Mouse (Mus musculus) MEL (cell line): ENCODE results near the gene Aco2. TPM values are rescaled to one million over a fixed set of nuclear protein-coding genes. Genes with fewer than 3 reads are reported as not detected.

Experiments
- DNase-seq: peaks from one replicate; pipeline ENCODE4 v3.0.0; 2011; ENCODE audit warnings: low read depth, low spot score
- H3K27ac ChIP-seq: 2 replicates; pipeline ENCODE4 v1.5.1; 2012; ENCODE audit warnings: low read depth, mild to moderate bottlenecking, control low read depth, low read length, moderate library complexity; ENCODE audit not compliant: control insufficient read depth
- H3K27me3 ChIP-seq, 2 experiments: fragments of 150-350 bp in 1 of 2; sonication (generic) in 1 of 2; 2 replicates each; pipeline ENCODE4 v1.6.1; 2012; ENCODE audit warnings: low read length in 2 of 2, mild to moderate bottlenecking in 2 of 2, improper control_type of control experiment in 1 of 2, moderate library complexity in 1 of 2; ENCODE audit not compliant: insufficient read depth in 2 of 2, control insufficient read depth in 1 of 2
- H3K36me3 ChIP-seq, 2 experiments: 2 replicates each; pipeline ENCODE4 v1.6.1; 2012 to 2014; ENCODE audit warnings: low read length in 2 of 2, improper control_type of control experiment in 1 of 2, inconsistent platforms in 1 of 2, mild to moderate bottlenecking in 1 of 2; ENCODE audit not compliant: insufficient read depth in 2 of 2, control insufficient read depth in 1 of 2
- H3K4me1 ChIP-seq, 2 experiments: fragments of 150-350 bp in 1 of 2; sonication (generic) in 1 of 2; 2 replicates each; pipeline ENCODE4 v1.6.1; 2012; ENCODE audit warnings: low read length in 2 of 2, improper control_type of control experiment in 1 of 2, mild to moderate bottlenecking in 1 of 2; ENCODE audit not compliant: insufficient read depth in 2 of 2, control insufficient read depth in 1 of 2
- H3K4me3 ChIP-seq, 2 experiments: fragments of 150-350 bp in 1 of 2; sonication (generic) in 1 of 2; 2 replicates each; pipeline ENCODE4 v1.5.1; 2012; ENCODE audit warnings: low read depth in 2 of 2, low read length in 2 of 2, mild to moderate bottlenecking in 2 of 2, moderate library complexity in 2 of 2, control low read depth in 1 of 2, improper control_type of control experiment in 1 of 2; ENCODE audit not compliant: control insufficient read depth in 1 of 2, insufficient read depth in 1 of 2
- H3K79me2 ChIP-seq: 2 replicates; pipeline ENCODE4 v1.6.1; 2012; ENCODE audit warnings: mild to moderate bottlenecking, low read length, moderate library complexity; ENCODE audit not compliant: control insufficient read depth, poor library complexity, insufficient read depth
- H3K9ac ChIP-seq: 2 replicates; pipeline ENCODE4 v1.6.1; 2012; ENCODE audit warnings: low read depth, mild to moderate bottlenecking, control low read depth, low read length, moderate library complexity; ENCODE audit not compliant: control insufficient read depth, poor library complexity, severe bottlenecking
- H3K9me3 ChIP-seq: fragments of 150-350 bp; sonication (generic); replicated peaks from 2 replicates; pipeline ENCODE4 v1.6.1; 2012; ENCODE audit warnings: mild to moderate bottlenecking, low read length, improper control_type of control experiment, moderate library complexity; ENCODE audit not compliant: insufficient read depth
- CHD1 ChIP-seq: IDR thresholded peaks from 2 replicates; pipeline ENCODE4 v1.6.1; 2012; ENCODE audit warnings: low read depth, mild to moderate bottlenecking, inconsistent platforms, low read length, improper control_type of control experiment
- CHD2 ChIP-seq: IDR thresholded peaks from 2 replicates; pipeline ENCODE4 v1.6.1; 2011; ENCODE audit warnings: low read length, improper control_type of control experiment
- CTCF ChIP-seq, 3 experiments: IDR thresholded peaks in 2 of 3; conservative IDR thresholded peaks in 1 of 3; 2 replicates each; pipeline ENCODE4 v1.5.1; 2011 to 2012; ENCODE audit warnings: low read length in 3 of 3, low read depth in 2 of 3, mild to moderate bottlenecking in 2 of 3, improper control_type of control experiment in 1 of 3, inconsistent platforms in 1 of 3, mixed read lengths in 1 of 3, moderate library complexity in 1 of 3; ENCODE audit not compliant: control insufficient read depth in 1 of 3, insufficient read depth in 1 of 3, poor library complexity in 1 of 3, severe bottlenecking in 1 of 3
- E2F4 ChIP-seq: IDR thresholded peaks from 2 replicates; pipeline ENCODE4 v1.6.1; 2011; ENCODE audit warnings: low read depth, low read length, improper control_type of control experiment, borderline replicate concordance
- ELF1 ChIP-seq: IDR thresholded peaks from 2 replicates; pipeline ENCODE4 v1.6.1; 2014; ENCODE audit warnings: low read depth, mild to moderate bottlenecking, inconsistent platforms, low read length, improper control_type of control experiment, moderate library complexity
- EP300 ChIP-seq, 2 experiments: IDR thresholded peaks; 2 replicates each; pipeline ENCODE4 v1.6.1; 2011; ENCODE audit warnings: improper control_type of control experiment in 2 of 2, low read length in 2 of 2, low read depth in 1 of 2, mild to moderate bottlenecking in 1 of 2
- ETS1 ChIP-seq: IDR thresholded peaks from 2 replicates; pipeline ENCODE4 v1.6.1; 2012; ENCODE audit warnings: low read depth, mild to moderate bottlenecking, inconsistent platforms, low read length, improper control_type of control experiment, moderate library complexity
- GABPA ChIP-seq: IDR thresholded peaks from 2 replicates; pipeline ENCODE4 v1.6.1; 2012; ENCODE audit warnings: low read depth, mild to moderate bottlenecking, inconsistent platforms, low read length, improper control_type of control experiment, moderate library complexity
- GATA1 ChIP-seq: IDR thresholded peaks from 2 replicates; pipeline ENCODE4 v1.6.1; 2011; ENCODE audit warnings: low read depth, low read length, improper control_type of control experiment
- HCFC1 ChIP-seq: IDR thresholded peaks from 2 replicates; pipeline ENCODE4 v1.6.1; 2012; ENCODE audit warnings: low read depth, mild to moderate bottlenecking, inconsistent platforms, low read length, improper control_type of control experiment, moderate library complexity
- KAT2A ChIP-seq: conservative IDR thresholded peaks from 2 replicates; pipeline ENCODE4 v1.6.1; 2012; ENCODE audit warnings: low read depth, low read length, improper control_type of control experiment, inconsistent platforms
- MAX ChIP-seq: IDR thresholded peaks from 2 replicates; pipeline ENCODE4 v1.6.1; 2011; ENCODE audit warnings: low read length, improper control_type of control experiment
- MAZ ChIP-seq: IDR thresholded peaks from 2 replicates; pipeline ENCODE4 v1.6.1; 2012; ENCODE audit warnings: low read depth, mild to moderate bottlenecking, inconsistent platforms, low read length, improper control_type of control experiment
- MEF2A ChIP-seq: IDR thresholded peaks from 2 replicates; pipeline ENCODE4 v1.6.1; 2014; ENCODE audit warnings: low read depth, mild to moderate bottlenecking, inconsistent platforms, low read length, improper control_type of control experiment; ENCODE audit not compliant: poor library complexity, insufficient replicate concordance, severe bottlenecking; ENCODE audit errors: extremely low read depth
- MXI1 ChIP-seq: IDR thresholded peaks from 2 replicates; pipeline ENCODE4 v1.6.1; 2011; ENCODE audit warnings: mild to moderate bottlenecking, low read depth, low read length, improper control_type of control experiment
- MYB ChIP-seq: IDR thresholded peaks from 2 replicates; pipeline ENCODE4 v1.6.1; 2011; ENCODE audit warnings: mild to moderate bottlenecking, low read depth, low read length, improper control_type of control experiment
- MYC ChIP-seq: IDR thresholded peaks from 2 replicates; pipeline ENCODE4 v1.6.1; 2011; ENCODE audit warnings: low read depth, mild to moderate bottlenecking, low read length, improper control_type of control experiment, moderate library complexity
- NELFE ChIP-seq: IDR thresholded peaks from 2 replicates; pipeline ENCODE4 v1.6.1; 2011; ENCODE audit warnings: low read depth, low read length, improper control_type of control experiment
- NRF1 ChIP-seq: IDR thresholded peaks from 2 replicates; pipeline ENCODE4 v1.6.1; 2014; ENCODE audit warnings: low read depth, mild to moderate bottlenecking, inconsistent platforms, low read length, improper control_type of control experiment, moderate library complexity; ENCODE audit not compliant: poor library complexity, insufficient read depth, severe bottlenecking
- POLR2A ChIP-seq, 2 experiments: IDR thresholded peaks; 2 replicates each; pipeline ENCODE4 v1.6.1; 2011 to 2012; ENCODE audit warnings: low read length in 2 of 2, mild to moderate bottlenecking in 2 of 2, control low read depth in 1 of 2, improper control_type of control experiment in 1 of 2, low read depth in 1 of 2, moderate library complexity in 1 of 2; ENCODE audit not compliant: control insufficient read depth in 1 of 2, insufficient read depth in 1 of 2, poor library complexity in 1 of 2
- POLR2AphosphoS2 ChIP-seq: IDR thresholded peaks from 2 replicates; pipeline ENCODE4 v1.6.1; 2011; ENCODE audit warnings: low read length, improper control_type of control experiment
- POLR2AphosphoS5 ChIP-seq: IDR thresholded peaks from 2 replicates; pipeline ENCODE4 v1.6.1; 2012; ENCODE audit warnings: low read depth, borderline replicate concordance, mild to moderate bottlenecking, inconsistent platforms, low read length, moderate library complexity, mixed read lengths
- RCOR1 ChIP-seq: IDR thresholded peaks from 2 replicates; pipeline ENCODE4 v1.6.1; 2012; ENCODE audit warnings: low read depth, mild to moderate bottlenecking, inconsistent platforms, low read length, improper control_type of control experiment
- SIN3A ChIP-seq: IDR thresholded peaks from 2 replicates; pipeline ENCODE4 v1.6.1; 2012; ENCODE audit warnings: low read length, improper control_type of control experiment, inconsistent platforms
- SMC3 ChIP-seq: IDR thresholded peaks from 2 replicates; pipeline ENCODE4 v1.6.1; 2011; ENCODE audit warnings: low read depth, low read length, improper control_type of control experiment
- TAL1 ChIP-seq: IDR thresholded peaks from 2 replicates; pipeline ENCODE4 v1.6.1; 2012; ENCODE audit warnings: mild to moderate bottlenecking, inconsistent platforms, low read length, moderate library complexity, mixed read lengths
- UBTF ChIP-seq: IDR thresholded peaks from 2 replicates; pipeline ENCODE4 v1.6.1; 2012; ENCODE audit warnings: low read depth, mild to moderate bottlenecking, inconsistent platforms, low read length, improper control_type of control experiment, moderate library complexity, borderline replicate concordance; ENCODE audit not compliant: insufficient read depth
- USF1 ChIP-seq: IDR thresholded peaks from 2 replicates; pipeline ENCODE4 v1.6.1; 2014; ENCODE audit warnings: low read depth, mild to moderate bottlenecking, inconsistent platforms, low read length, improper control_type of control experiment, moderate library complexity
- USF2 ChIP-seq, 2 experiments: IDR thresholded peaks; 2 replicates each; pipeline ENCODE4 v1.6.1; 2011 to 2012; ENCODE audit warnings: improper control_type of control experiment in 2 of 2, low read length in 2 of 2, borderline replicate concordance in 1 of 2, inconsistent platforms in 1 of 2, low read depth in 1 of 2, mild to moderate bottlenecking in 1 of 2; ENCODE audit not compliant: insufficient read depth in 1 of 2
- ZC3H11A ChIP-seq: IDR thresholded peaks from 2 replicates; pipeline ENCODE4 v1.6.1; 2012; ENCODE audit warnings: low read depth, mild to moderate bottlenecking, inconsistent platforms, low read length, improper control_type of control experiment
- ZKSCAN1 ChIP-seq: IDR thresholded peaks from 2 replicates; pipeline ENCODE4 v1.6.1; 2012; ENCODE audit warnings: low read depth, mild to moderate bottlenecking, inconsistent platforms, low read length, improper control_type of control experiment, moderate library complexity
- ZMIZ1 ChIP-seq: IDR thresholded peaks from 2 replicates; pipeline ENCODE4 v1.6.1; 2012; ENCODE audit warnings: low read depth, mild to moderate bottlenecking, inconsistent platforms, low read length, improper control_type of control experiment, moderate library complexity
- ZNF384 ChIP-seq: IDR thresholded peaks from 2 replicates; pipeline ENCODE4 v1.6.1; 2012; ENCODE audit warnings: low read depth, mild to moderate bottlenecking, inconsistent platforms, low read length, improper control_type of control experiment
- polyA plus RNA-seq, 2 experiments: library from polyadenylated mRNA; stranded (reverse) in 1 of 2; unstranded in 1 of 2; fragments of >175 nt in 1 of 2; fragments of >200 nt in 1 of 2; gene quantifications; 2 replicates each; pipeline versions ENCODE4 v1.2.1 to v1.2.4; 2012; ENCODE audit warnings: low replicate concordance in 2 of 2, low read depth in 1 of 2; ENCODE audit not compliant: insufficient read length in 2 of 2, insufficient read depth in 1 of 2, missing spikeins in 1 of 2
- total RNA-seq: library from RNA; depleted of rRNA; stranded (reverse); fragments of 300-350 nt; gene quantifications from 2 replicates; pipeline ENCODE4 v1.2.3, GENCODE M21; 2012

Gene Aco2
- total and polyA plus RNA-seq, 3 experiments = 248 to 1,242 (median 447) TPM

DNA sequence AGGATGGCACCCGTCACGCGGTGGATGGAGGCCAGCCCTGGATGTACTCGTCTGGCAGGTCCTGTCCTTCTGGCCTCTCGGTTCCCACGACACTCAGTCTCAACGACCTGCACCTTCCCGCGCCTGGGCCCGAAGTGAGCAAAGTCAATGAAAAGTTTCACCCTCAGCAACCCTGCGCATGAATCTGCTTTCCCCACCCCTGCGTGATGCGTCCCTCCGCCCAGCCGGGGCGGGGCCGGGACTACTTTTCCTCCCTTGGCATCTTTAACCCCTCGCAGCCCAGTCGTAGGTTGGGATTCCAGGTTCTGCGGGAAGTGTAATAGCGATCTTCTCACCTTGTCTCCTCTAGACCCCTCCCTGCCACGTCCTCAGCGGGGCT is 14.0 kb upstream of the Aco2 start (continued):
- no peak for TF ChIP-seq CTCF (IDR thresholded peaks at IDR 0.05 in 2 of 3, conservative IDR thresholded peaks at IDR 0.05 in 1 of 3; ENCODE audit: control insufficient read depth in 1 of 3, insufficient read depth in 1 of 3, low read depth in 2 of 3, low read length in 3 of 3, poor library complexity in 1 of 3, severe bottlenecking in 1 of 3)
- peak; percentile 77; the same call in 1 of the 2 replicates for TF ChIP-seq MYC

DNA sequence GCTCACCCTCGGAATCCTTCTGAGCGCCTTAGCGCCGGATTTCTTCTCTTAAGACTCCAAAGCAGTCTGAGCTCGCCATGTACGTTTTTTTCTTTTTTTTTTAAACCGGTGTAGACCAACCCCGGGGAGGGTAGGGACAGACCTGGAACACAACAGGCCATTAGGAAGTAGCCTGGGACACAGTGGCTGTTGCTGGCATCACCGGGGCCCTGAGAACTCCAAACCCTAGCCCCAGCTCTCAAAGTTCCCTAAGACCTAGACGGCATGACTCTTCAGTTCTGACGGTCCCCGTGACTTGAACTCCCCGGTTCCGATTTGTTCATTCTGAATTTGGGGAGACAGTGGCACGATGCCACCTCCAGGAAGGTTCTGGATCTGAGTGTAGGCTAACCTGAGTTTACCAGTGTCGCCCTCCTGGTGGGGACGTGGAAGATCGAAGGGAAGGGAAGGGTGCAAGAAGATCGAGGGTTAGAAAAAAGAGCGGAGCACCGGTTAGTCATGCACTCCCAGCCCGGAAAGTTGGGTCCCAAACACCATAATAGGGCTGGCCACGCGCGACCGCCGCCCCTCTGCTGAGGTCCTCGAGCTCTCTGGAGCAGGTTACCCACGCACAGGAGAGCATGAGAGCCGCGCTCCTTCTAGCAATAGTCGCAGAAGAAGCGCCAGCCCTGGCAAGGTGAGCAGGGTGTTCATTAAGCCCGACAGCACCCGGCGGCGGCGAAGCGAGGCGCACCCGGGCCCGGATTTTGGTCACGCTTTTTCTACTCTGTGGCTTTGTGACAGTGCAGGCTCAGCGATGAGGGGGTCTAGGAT is 13.4 kb upstream of the Aco2 start, which contains the start of gene Tob2:
Tob2 (minus strand) TSS at position 280 of the 813 bp plus-strand sequence.
- Histone ChIP-seq H3K79me2 (peaks cover 43% of the 10 kb centered on the region), H3K9ac (peak within 1 kb of the TSS; percentile 90), H3K9me3 (no peaks in the 10 kb centered on the region), H3K4me1 (peaks cover 7 to 11% of the 10 kb centered on the region in 2 experiments), H3K27me3 (no peaks in the 10 kb centered on the region), H3K4me3 (peak within 1 kb of the TSS; percentile 87 to 98), H3K36me3 (peaks cover 2 to 18% of the 10 kb centered on the region in 2 experiments; a peak in 3 of 4 replicates), H3K27ac (peak within 1 kb of the TSS; percentile 96)
- peak; percentile 75 for DNase-seq
- TF ChIP-seq POLR2A (IDR thresholded peaks at IDR 0.05; ENCODE audit: control insufficient read depth in 1 of 2, insufficient read depth in 1 of 2, low read depth in 1 of 2, low read length in 2 of 2, poor library complexity in 1 of 2) (no peak), EP300 (IDR thresholded peaks at IDR 0.05; ENCODE audit: low read depth in 1 of 2, low read length in 2 of 2) (no peak), MXI1 (peak; percentile 60), NRF1 (no peak), MAZ (no peak; the same call in 1 of the 2 replicates), MYC (peak; percentile 17; the same call in 1 of the 2 replicates), ZNF384 (peak; percentile 81), SIN3A (peak; percentile 21; the same call in 1 of the 2 replicates), ETS1 (no peak), TAL1 (no peak), MEF2A (no peak), KAT2A (no peak), NELFE (no peak; the same call in 1 of the 2 replicates), GABPA (no peak), CHD1 (peak; percentile 97; the same call in 1 of the 2 replicates), ZMIZ1 (0 out of 2 replicates have a peak, but pooled peaks have one; percentile 12), USF1 (0 out of 2 replicates have a peak, but pooled peaks have one; percentile 33), UBTF (no peak; the same call in 1 of the 2 replicates), SMC3 (no peak), CHD2 (no peak), GATA1 (no peak), E2F4 (peak; percentile 66; the same call in 1 of the 2 replicates), USF2 (IDR thresholded peaks at IDR 0.05; ENCODE audit: borderline replicate concordance in 1 of 2, insufficient read depth in 1 of 2, low read depth in 1 of 2, low read length in 2 of 2) (no peak), POLR2AphosphoS2 (no peak), POLR2AphosphoS5 (no peak), ZKSCAN1 (no peak), ZC3H11A (no peak), RCOR1 (no peak), ELF1 (0 out of 2 replicates have a peak, but pooled peaks have one; percentile 13), MAX (peak; percentile 45), HCFC1 (no peak), MYB (no peak)
